Mouse (Mus musculus) heart, postnatal 0 days (tissue): Measurements from ENCODE around the gene Pappa.

Experiments used
- CTCF ChIP-seq: IDR thresholded peaks from 2 replicates; pipeline ENCODE4 v1.5.1; 2016; ENCODE audit warnings: antibody characterized with exemption, control low read depth, low read depth
- EP300 ChIP-seq: IDR thresholded peaks from 2 replicates; pipeline ENCODE4 v1.6.1; 2016; ENCODE audit warnings: antibody characterized with exemption, low read depth

DNA sequence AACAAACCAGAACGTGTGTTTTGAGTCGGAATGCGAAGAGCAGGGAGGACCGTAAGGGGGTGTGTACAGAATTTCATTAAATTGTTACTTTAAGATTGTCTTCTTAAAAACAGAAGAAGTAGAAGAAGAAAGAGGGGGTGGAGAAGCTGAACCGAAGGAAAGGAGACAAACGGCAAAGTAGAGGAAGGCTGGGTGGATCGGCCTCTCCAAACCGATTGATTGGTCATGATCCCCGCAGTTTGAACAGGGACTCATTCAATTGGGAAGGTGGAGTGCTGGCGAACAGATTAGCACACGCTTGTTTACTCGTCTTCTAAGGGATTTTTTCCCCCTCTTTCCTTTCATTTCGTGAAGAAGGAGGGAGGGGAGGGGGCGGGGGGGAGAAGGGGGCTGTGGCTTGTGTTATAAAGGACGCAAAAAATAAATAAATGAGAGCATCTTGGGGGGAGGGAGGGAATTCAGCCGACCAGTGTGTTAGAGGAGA, at the start of gene Pappa:
- TF ChIP-seq CTCF, result no peak
- no peak for TF ChIP-seq EP300
